Mouse (Mus musculus) brain, adult 2 months (tissue): ENCODE results near the gene Med16.

Experiments
- DNase-seq: peaks from one replicate; pipeline ENCODE4 v3.0.0; 2011; ENCODE audit warnings: low read depth, low spot score

Med16 gene

GRCm38 (mm10) chr10:79917532-79918100, 8.9 kb upstream of the Med16 start:
- DNase-seq = no peak

DNA sequence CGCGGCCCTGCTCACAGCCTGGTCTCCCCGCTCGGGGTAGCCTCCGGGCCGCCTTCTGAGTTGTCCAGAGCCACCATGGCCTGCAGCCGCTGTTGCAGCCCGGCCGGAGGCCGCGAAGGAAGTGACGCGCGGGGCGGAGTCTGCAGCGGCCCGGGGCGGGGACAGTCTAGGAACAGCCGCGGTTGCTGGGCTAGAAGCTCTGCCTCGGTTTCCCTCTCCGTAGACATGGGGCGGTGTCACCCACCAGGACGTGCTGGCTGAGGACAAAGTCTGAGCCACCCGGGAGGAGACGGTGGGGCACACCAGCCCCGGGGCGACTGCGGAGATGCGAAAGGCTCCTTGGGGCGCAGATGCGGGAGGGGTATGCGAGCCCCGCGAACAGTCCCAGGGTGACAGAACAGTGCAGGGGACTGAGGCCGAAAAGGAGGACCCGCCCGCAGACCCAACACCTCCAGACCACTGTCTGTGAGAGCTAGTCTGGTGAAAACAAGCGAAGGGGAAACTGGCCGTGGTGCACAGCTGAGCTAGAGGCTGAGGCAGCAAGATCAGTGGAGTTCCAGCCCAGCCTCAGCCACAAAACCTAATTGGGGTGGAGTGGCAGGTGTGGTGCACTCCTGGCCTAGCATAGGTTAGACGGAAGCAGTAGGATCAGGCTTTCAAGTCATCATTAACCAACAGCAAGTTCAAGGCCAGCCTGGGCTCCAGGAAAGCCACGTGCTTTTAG, 8.2 kb upstream of the Med16 start, which contains the start of gene Kiss1r:
Kiss1r (plus strand) TSS at position 164 of the 724 bp plus-strand sequence.
- peak; percentile 89 for DNase-seq

- DNase-seq = peak; percentile 53
Measured at GRCm38 (mm10) chr10:79916081-79916480, 7.4 kb upstream of the Med16 start.

- no peak for DNase-seq
Measured at GRCm38 (mm10) chr10:79914948-79915596, 6.3 kb upstream of the Med16 start.

DNA sequence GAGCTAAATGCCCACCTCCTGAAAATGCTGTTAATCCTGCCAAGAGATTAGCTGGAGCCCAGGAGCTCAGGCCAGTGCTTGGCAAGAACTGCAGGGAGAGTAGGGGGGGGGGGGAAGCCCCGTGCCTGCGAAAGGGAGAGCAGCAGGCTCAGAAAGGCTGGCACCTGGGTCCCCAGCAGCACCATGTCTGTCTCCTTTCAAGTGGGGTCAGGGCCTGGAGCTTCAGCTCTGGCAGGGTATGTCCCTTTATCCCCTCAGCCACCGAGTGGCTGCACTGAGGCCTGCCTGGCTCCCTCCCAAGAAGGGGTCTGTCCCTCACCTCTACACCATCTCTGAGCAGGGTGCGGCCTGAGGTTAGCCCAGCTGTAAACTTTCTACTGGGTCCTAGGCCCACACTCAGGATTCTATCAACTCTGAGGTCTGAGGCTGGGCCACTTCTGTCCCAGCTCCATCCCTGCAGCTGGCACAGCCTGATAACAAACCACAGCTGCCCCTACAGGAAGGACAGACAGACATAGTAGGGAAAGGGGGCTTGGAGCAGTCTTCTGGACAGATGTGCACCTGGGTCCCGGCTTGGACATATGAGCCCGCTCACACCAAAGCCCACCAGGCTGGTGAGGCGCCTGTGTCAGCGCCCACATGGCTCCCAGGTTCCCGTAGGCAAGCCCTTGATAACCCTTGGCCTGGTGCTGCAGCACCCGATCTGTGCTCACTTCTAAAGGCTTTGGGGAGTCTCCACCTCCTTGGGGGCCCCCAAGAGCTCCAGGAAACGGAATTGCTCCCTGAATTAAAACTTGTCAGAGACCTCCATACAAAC, 5.6 kb upstream of the Med16 start:
- no peak for DNase-seq

DNA sequence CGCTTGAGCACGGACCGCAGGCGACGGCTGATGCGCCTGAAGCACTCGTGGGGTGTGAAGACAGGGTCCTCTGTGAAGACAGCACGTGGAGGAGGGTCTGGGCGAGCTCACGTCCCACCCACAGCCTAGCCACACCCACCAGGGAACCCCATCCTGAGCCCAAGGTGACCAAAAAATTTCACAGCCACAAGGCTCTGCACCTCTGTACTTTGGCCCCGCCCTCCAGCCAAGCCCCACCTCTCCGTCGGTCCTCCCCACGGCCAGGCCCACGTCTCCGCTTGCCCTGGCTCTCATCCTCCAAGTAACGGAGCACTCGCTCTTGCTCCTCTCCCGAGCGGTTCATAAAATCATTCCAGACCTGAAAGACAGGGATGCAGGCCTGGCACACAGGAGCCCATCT, 3.7 kb upstream of the Med16 start:
- DNase-seq = no peak

GRCm38 (mm10) chr10:79910556-79910955, 1.8 kb upstream of the Med16 start, which contains the start of gene Gm26602:
Gene Gm26602, plus strand, starts transcription at chr10:79910856.
- DNase-seq = no peak

DNA sequence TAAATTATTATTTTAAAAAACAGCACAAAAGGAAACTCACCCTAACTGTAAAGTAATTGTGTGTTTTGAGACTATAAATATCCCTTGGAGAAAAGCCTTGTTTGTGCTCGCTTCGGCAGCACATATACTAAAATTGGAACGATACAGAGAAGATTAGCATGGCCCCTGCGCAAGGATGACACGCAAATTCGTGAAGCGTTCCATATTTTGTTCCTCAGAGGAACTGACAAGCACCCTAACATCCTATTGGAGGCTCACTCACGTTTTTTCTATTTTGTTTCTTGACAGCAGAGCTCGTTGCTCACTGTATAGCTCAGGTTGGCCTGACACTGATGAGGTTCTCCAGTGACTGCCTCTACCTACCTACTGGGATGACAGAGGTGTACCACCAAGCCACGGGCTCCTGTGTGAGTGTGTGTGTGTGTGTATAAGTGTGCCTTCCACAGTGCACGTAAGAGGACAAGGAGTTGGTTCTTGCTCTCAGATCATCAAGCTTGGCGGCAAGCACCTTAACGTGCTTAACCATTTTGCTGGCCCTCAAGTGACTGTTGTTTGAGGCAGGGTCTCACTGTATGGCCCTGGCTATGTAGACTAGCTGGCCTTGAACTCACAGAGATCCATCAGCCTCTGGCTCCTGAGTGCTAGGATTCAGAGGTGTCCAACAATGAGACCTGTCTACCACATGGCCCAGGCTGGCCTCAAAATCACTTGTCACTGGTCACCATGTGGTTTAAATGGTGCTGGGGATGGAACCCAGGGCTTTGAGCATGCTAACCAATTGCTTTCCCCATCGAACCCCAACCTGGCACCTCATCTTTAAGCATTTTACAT, 584 bp upstream of the Med16 start:
- peak; percentile 78 for DNase-seq

GRCm38 (mm10) chr10:79907415-79907814, 1.3 kb downstream of the Med16 start:
- DNase-seq = no peak

- no peak for DNase-seq
Measured at GRCm38 (mm10) chr10:79906712-79907111, 2.0 kb downstream of the Med16 start.

GRCm38 (mm10) chr10:79900951-79901410, 7.7 kb downstream of the Med16 start:
- peak; percentile 95 for DNase-seq

GRCm38 (mm10) chr10:79897316-79898245, 11.1 kb downstream of the Med16 start:
- no peak for DNase-seq

DNA sequence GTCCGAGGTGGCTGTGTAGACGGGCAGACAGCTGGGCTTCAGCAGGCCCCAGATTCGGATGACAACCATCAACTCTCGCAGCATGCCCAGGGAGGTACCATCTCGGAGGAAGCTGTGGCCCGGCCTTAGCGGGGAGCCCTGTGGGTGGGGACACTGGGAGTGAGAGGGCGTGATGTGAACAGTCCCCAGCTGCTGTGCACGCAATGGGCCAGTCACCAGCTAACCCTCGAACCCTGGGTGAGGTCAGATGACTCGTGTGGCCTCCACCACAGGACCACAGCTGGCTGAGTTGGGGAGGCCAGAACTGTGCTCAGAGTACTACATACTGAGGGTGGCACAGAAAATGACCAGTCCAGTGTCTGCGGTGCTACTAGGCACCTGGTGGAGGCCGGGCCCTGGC, 11.9 kb downstream of the Med16 start:
- DNase-seq = no peak

- no peak for DNase-seq
Measured at GRCm38 (mm10) chr10:79896306-79896705, 12.4 kb downstream of the Med16 start.

DNA sequence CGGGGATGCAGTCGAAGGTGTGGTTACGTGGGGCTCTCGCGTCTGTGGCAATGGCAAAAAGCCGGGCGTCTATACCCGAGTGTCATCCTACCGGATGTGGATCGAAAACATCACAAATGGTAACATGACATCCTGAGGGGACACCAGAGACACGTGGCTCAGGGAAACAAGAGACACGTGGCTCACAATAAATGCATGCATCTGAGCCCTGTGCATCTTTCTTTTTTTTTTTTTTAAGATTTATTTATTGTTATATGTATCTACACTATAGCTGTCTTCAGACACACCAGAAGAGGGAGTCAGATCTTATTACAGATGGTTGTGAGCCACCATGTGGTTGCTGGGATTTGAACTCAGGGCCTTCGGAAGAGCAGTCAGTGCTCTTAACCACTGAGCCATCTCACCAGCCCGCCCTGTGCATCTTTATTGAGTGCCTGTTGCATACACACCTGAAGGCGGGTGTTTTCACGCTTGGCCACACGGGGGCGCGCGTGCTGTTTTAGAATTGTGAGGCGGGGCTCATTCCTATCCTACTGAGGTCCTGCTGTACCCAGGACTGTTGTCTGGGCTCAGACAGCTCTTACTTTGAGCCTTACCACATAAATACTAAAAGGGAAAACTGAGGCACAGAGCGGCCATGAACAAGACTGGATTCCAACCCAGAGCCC, 16.1 kb downstream of the Med16 start:
- peak; percentile 79 for DNase-seq

- no peak for DNase-seq
Measured at GRCm38 (mm10) chr10:79890670-79891069, 18.1 kb downstream of the Med16 start, which contains the start of gene Cfd. Gene Cfd, plus strand, starts transcription at chr10:79890853.

- no peak for DNase-seq
Measured at GRCm38 (mm10) chr10:79889386-79889785, 19.3 kb downstream of the Med16 start.

DNA sequence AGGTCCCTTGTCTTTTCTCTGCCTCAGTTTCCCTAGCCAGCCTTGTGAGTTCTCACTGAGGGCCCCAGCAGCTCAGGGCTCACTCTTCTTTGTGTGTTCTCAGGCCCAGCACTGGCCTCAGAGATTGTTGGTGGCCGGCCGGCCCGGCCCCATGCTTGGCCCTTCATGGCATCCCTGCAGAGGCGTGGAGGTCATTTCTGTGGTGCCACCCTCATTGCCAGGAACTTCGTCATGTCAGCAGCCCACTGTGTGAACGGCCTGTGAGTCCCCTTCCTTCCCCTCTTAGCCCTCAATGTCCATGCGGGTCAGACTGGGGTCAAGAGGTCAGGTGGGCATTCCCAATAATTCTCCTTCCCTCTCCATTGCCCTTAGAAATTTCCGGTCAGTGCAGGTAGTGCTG, 22.1 kb downstream of the Med16 start:
- DNase-seq = no peak

GRCm38 (mm10) chr10:79886054-79886453, 22.7 kb downstream of the Med16 start, which contains the start of gene Elane:
Gene Elane, plus strand, starts transcription at chr10:79886247.
- DNase-seq = no peak
